Mouse (Mus musculus) hindbrain, embryonic 10.5 days (tissue): Measurements from ENCODE around the gene Hist1h4m. TPM values are rescaled to one million over a fixed set of nuclear protein-coding genes. Genes with fewer than 3 reads are reported as not detected.
"Not testable (repeated sequence)": the region's sequence is repeated elsewhere in the genome, so short reads cannot be mapped to it uniquely, and the experiment has no call there.

Source experiments
- DNase-seq: peaks from one replicate; pipeline ENCODE4 v3.0.0-alpha.2; 2017; ENCODE audit warnings: low spot score
- H3K27ac ChIP-seq: fragments of 300-500 bp; sonication (generic); 2 replicates; pipeline ENCODE4 v1.5.1; 2016; ENCODE audit warnings: mild to moderate bottlenecking, moderate library complexity
- H3K27me3 ChIP-seq: fragments of 300-500 bp; sonication (generic); 2 replicates; pipeline ENCODE4 v1.6.1; 2016; ENCODE audit warnings: mild to moderate bottlenecking; ENCODE audit not compliant: poor library complexity, insufficient read depth, severe bottlenecking
- H3K36me3 ChIP-seq: fragments of 300-500 bp; sonication (generic); 2 replicates; pipeline ENCODE4 v1.6.1; 2016; ENCODE audit warnings: mild to moderate bottlenecking, moderate library complexity
- H3K4me1 ChIP-seq: fragments of 300-500 bp; sonication (generic); replicated peaks from 2 replicates; pipeline ENCODE4 v1.6.1; 2016; ENCODE audit warnings: mild to moderate bottlenecking
- H3K4me3 ChIP-seq: fragments of 300-500 bp; sonication (generic); 2 replicates; pipeline ENCODE4 v1.5.1; 2016; ENCODE audit warnings: mild to moderate bottlenecking, moderate library complexity
- H3K9me3 ChIP-seq: fragments of 300-500 bp; sonication (generic); 2 replicates; pipeline ENCODE4 v1.6.1; 2016; ENCODE audit warnings: mild to moderate bottlenecking, moderate library complexity
- WGBS: fragments of 180-500 bp; shearing (Covaris S2); methylation state at CpG from one replicate; pipeline ENCODE4 v1.1.7; 2016; 5-methylcytosine and 5-hydroxymethylcytosine counted together
- polyA plus RNA-seq: library from polyadenylated mRNA; unstranded; fragments of >200 nt; fragmentation: Nextera tagmentation; extraction: Ambion mirVana; gene quantifications from 2 replicates; pipeline ENCODE4 v1.2.1, GENCODE M21; 2016

The Hist1h4m gene
- not detected in 2 replicates for polyA plus RNA-seq

DNA sequence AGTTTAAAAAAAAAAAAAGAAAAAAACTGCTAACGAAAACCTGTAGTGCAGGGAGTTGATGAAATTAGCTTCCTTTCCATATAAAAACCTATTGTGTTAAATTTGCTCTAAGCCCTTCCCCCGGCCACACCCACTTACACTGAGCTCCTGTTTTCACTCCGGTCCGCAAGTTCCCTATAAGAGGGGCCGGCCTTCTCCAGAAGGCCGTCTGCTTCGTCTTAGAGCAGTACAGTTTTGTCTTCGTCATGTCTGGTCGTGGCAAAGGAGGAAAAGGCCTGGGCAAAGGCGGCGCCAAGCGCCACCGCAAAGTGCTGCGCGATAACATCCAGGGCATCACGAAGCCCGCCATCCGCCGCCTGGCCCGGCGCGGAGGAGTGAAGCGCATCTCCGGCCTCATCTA lies at the start of gene Hist1h4m:
Gene Hist1h4m, plus strand, starts transcription at position 208 of the 400 bp plus-strand sequence.
- DNase-seq, H3K36me3 ChIP-seq, H3K4me1 ChIP-seq, H3K27me3 ChIP-seq, H3K9me3 ChIP-seq: not testable (repeated sequence)
- Histone ChIP-seq H3K4me3 (peak within 1 kb of the TSS; percentile 39), H3K27ac (peak within 1 kb of the TSS; percentile 69; the same call in 1 of the 2 replicates)
- no CpG with 5 or more reads among the region's 24 CpGs for WGBS

DNA sequence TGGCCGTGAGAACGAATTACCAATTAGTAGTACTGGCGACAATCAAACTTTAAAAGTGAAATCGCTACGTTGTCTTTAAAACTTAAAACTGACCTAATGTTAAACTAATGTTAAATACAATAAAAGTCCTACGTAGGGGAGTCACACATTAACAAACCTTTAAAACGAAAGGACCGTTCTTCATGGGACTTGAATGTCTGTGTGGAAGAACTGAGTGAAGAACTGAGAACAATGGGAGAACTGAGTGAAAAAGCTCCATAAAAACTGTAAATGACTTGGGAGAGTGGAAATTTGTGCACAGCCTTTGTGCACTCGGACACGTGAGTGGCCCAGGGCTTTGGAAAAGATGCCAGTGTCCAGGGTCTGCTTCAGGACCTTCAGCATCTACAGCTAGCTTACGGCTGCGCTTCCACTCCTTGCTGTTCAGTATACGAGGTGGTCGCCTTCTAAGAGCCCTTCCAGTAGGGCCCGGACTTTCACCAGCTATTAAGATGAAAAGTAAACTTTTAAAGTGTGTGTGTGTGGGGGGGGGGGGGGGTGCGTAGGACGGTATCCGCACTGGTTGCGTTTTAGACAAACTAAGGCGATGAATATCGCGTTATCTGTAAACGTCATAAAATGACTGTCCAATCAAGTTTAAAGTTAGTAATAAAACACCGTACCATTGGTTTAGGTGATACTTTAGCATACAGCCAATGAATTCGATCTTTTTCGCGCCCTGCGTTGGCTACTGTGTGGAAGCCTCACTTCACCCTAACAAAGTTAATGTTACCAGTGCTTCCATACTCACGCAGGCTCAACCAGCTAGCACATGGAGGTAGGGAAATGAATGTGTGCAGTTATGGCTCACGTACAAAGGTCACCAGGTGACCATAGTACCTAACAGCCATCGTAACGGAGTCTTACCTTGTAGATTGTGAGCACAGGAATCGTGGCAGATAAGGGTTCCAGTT lies 32.5 kb upstream of the Hist1h4m start:
- H3K27me3 ChIP-seq, result no peaks in the 10 kb centered on the region
- peak overlapping the region; percentile 97 for H3K27ac ChIP-seq
- DNase-seq, result peak; percentile 74
- H3K9me3 ChIP-seq, result no peaks in the 10 kb centered on the region
- 8% methylated on average over 33 of the region's 33 CpGs for WGBS
- H3K36me3 ChIP-seq, result no peaks in the 10 kb centered on the region
- peak overlapping the region; percentile 77 for H3K4me3 ChIP-seq
- peaks cover 44% of the 10 kb centered on the region for H3K4me1 ChIP-seq

DNA sequence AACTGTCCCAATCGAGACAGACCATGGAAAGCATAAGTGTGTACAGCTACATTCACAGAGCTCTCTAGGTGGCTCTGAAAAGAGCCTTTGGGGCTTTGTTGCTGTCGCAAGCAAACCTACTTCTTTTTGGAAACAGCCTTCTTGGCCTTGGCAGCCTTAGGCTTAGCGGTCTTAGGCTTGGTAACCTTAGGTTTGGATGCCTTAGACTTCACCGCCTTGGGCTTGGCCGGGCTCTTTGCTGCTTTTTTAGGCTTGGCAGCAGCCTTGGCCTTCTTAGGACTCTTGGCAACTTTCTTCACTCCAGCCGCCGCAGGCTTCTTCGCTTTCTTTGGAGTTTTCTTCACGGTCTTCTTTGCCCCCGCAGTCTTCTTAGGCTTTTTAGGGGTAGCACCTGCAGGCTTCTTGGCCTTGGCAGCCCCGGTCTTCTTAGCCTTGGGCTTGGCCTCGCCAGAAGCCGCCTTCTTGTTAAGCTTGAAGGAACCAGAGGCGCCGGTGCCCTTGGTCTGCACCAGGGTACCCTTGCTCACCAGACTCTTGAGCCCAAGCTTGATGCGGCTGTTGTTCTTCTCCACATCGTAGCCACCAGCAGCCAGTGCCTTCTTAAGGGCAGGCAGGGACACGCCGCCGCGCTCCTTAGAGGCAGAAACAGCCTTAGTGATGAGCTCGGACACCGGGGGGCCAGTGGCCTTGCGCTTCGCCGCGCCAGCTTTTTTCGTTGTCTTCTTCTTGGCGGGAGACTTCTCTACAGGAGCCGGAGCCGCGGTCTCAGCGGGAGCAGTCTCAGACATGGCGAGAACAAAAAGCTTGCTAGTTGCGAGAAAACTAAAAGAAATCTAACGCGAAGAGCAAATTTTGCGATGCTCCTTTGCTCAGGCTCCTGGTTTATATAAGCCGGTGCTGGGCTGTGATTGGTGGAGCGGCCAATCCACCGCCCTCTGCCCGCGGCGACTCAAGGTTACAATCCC lies 31.5 kb upstream of the Hist1h4m start, which contains the start of gene Hist1h1b:
Gene Hist1h1b, minus strand, starts transcription at position 859 of the 965 bp plus-strand sequence.
- H3K27me3 ChIP-seq, result no peaks in the 10 kb centered on the region
- DNase-seq, result peak; percentile 85
- no peaks in the 10 kb centered on the region for H3K9me3 ChIP-seq
- peak within 1 kb of the TSS; percentile 97 for H3K27ac ChIP-seq
- under 1% methylated on average over 44 of the region's 44 CpGs for WGBS
- no peaks in the 10 kb centered on the region for H3K36me3 ChIP-seq
- peaks cover 48% of the 10 kb centered on the region for H3K4me1 ChIP-seq
- peak within 1 kb of the TSS; percentile 77 for H3K4me3 ChIP-seq

DNA sequence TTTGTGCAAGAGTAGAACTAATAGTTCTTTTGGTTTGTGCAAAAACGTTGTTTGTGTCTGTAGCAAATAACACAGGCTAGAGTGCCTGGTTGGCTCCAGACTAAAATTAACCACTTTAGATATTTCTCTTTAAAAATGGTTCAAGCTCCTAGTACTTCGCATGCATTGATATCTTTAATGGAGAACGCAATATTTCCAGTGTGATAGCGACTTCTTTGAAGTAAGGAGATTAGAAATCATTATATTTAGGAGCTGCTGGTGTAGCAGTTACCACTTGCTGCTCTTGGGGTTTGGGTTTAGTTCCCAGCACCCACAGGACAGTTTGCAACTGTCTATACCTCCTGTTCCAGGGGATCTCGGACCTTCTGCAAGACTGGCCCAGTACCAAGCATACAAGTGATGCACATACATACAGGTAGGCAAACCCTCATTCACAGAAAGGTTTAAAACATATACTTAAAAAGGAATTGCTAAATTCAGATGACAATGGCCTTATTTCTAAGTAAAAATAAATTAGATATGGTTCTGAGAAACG lies 30.5 kb upstream of the Hist1h4m start:
- H3K36me3 ChIP-seq, result no peaks in the 10 kb centered on the region
- peak overlapping the region; percentile 97 for H3K27ac ChIP-seq
- WGBS, result 45% methylated on average over 6 of the region's 6 CpGs
- H3K27me3 ChIP-seq, result no peaks in the 10 kb centered on the region
- peak overlapping the region; percentile 77 for H3K4me3 ChIP-seq
- peaks cover 55% of the 10 kb centered on the region for H3K4me1 ChIP-seq
- DNase-seq, result no peak
- no peaks in the 10 kb centered on the region for H3K9me3 ChIP-seq

DNA sequence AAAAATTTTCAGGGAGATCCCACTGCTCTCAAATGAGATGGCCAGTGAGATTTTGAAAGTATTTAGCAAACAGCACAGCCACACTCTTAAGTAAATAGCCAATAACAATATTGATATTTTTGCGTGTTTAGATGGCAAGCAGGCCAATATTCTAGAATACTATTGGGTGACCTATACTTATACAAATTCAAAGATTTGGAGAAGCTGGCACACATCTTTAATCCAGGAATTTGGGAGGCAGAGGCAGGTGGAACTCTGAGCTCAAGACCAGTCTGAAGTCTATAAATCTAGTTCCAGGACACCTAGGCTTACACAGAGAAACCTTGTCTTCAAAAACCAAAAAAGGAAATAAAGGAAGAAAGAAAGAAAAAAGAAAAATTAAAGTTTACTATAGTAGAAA lies 29.9 kb upstream of the Hist1h4m start:
- Histone ChIP-seq H3K27ac (peak overlapping the region; percentile 97), H3K36me3 (no peaks in the 10 kb centered on the region), H3K9me3 (no peaks in the 10 kb centered on the region), H3K4me1 (peaks cover 61% of the 10 kb centered on the region), H3K27me3 (no peaks in the 10 kb centered on the region), H3K4me3 (peak overlapping the region; percentile 58; the same call in 1 of the 2 replicates)
- no peak for DNase-seq
- 81% methylated on average over 1 of the region's 1 CpGs for whole genome bisulfite sequencing

DNA sequence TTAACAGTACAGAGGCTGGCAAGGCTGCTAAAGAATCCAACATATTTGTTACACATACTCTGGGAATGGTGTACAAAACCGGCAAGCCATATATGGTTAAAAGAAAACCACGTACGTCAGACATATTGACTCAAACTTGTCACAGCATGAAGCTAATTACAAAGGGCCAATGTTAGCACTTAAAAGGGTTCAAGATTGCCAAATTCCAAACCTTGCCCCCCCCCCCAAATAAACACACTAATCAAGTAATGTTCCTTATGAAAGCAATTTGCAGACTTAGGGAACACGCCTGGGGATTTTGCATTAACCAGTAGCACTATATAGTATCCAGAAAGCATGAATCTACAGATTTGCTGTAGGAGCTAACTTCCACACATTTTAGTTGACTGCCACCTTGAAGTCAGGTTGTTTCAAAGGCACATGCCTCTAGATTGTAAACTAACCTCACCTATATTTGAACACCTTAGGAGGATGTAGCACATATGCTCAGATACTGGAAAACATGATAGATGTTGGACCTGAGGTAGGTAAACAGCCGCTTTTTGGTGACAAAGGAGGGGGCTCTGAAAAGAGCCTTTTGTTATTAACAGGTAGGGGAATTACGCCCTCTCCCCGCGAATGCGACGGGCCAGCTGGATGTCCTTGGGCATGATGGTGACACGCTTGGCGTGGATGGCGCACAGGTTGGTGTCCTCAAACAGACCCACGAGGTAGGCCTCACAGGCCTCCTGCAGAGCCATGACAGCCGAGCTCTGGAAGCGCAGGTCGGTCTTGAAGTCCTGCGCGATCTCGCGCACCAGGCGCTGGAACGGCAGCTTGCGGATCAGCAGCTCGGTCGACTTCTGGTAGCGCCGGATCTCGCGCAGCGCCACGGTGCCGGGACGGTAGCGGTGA lies 28.9 kb upstream of the Hist1h4m start:
- H3K4me3 ChIP-seq, result peak overlapping the region; percentile 58
- H3K4me1 ChIP-seq, result peaks cover 56% of the 10 kb centered on the region
- peak; percentile 57 for DNase-seq
- H3K36me3 ChIP-seq, H3K9me3 ChIP-seq, H3K27me3 ChIP-seq: not testable (repeated sequence)
- 1% methylated on average over 15 of the region's 35 CpGs for WGBS
- peak overlapping the region; percentile 97 for H3K27ac ChIP-seq

DNA sequence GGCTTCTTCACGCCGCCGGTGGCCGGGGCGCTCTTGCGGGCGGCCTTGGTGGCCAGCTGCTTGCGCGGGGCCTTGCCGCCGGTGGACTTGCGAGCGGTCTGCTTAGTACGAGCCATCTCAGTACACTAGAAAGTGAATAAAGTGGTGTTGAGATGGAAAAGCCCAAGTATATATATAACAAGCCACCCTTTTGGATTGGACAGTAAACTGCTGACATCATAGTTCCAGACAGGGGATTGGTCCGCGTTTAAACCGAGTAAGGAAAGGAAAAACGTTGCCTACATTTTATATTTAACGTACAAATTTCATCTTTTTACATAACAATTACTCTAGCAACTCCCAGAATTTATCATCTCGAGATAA lies 28.3 kb upstream of the Hist1h4m start, which contains the start of gene Hist1h3i:
Gene Hist1h3i, minus strand, starts transcription at position 116 of the 363 bp plus-strand sequence.
- Histone ChIP-seq H3K27me3 (no peaks in the 10 kb centered on the region), H3K9me3 (no peaks in the 10 kb centered on the region), H3K4me3 (peak within 1 kb of the TSS; percentile 58), H3K27ac (peak within 1 kb of the TSS; percentile 97), H3K36me3 (no peaks in the 10 kb centered on the region), H3K4me1 (peaks cover 58% of the 10 kb centered on the region)
- under 1% methylated on average over 17 of the region's 20 CpGs for WGBS
- DNase-seq, result peak; percentile 57

DNA sequence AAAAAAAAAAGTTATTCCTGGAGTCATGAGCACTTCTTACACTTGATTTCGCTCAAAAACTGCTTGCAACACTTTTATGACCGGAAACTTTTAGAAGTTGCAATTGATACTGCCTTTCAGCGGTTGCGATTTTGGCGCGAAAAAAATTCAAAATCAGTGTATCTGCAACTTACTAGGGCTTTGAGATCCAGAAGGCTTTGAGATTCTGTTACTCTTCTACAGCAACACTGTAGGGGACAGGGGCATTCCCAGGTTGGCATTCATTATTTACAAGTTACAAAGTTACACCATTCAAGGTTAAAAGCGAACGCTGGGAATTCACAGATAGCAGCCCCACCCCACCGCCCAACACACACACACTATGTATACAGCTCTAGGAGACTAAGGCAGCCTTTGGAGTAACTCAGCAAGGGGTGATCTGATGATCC lies 27.8 kb upstream of the Hist1h4m start:
- Histone ChIP-seq H3K4me3 (peak overlapping the region; percentile 58), H3K9me3 (no peaks in the 10 kb centered on the region), H3K36me3 (no peaks in the 10 kb centered on the region), H3K4me1 (peaks cover 59% of the 10 kb centered on the region), H3K27me3 (no peaks in the 10 kb centered on the region), H3K27ac (peak overlapping the region; percentile 95)
- DNase-seq, result peak; percentile 60
- 1% methylated on average over 9 of the region's 9 CpGs for WGBS

DNA sequence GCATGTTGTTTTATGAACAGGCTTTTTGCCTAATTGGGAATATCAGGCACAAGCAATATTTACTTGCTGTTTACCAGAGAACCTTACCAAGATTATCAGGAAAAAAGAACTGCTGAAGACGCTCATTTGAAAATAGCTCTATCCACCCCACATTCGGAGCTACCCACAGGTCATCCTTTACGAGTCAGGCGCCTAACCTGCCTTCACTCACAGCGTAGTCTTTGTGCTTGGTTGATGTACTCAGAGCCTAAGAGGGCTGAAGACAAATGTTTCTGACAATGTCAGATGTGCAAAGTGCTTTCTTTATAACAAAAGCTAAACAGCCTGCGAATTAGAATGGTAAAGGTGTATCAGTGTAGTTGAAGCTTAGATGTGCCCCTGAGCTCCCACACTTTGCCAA lies 27.2 kb upstream of the Hist1h4m start:
- no peaks in the 10 kb centered on the region for H3K36me3 ChIP-seq
- peak overlapping the region; percentile 95 for H3K27ac ChIP-seq
- H3K4me1 ChIP-seq, result peaks cover 65% of the 10 kb centered on the region
- DNase-seq, result no peak
- no peaks in the 10 kb centered on the region for H3K27me3 ChIP-seq
- no peaks in the 10 kb centered on the region for H3K9me3 ChIP-seq
- peak overlapping the region; percentile 58 for H3K4me3 ChIP-seq
- 22% methylated on average over 6 of the region's 6 CpGs for WGBS

DNA sequence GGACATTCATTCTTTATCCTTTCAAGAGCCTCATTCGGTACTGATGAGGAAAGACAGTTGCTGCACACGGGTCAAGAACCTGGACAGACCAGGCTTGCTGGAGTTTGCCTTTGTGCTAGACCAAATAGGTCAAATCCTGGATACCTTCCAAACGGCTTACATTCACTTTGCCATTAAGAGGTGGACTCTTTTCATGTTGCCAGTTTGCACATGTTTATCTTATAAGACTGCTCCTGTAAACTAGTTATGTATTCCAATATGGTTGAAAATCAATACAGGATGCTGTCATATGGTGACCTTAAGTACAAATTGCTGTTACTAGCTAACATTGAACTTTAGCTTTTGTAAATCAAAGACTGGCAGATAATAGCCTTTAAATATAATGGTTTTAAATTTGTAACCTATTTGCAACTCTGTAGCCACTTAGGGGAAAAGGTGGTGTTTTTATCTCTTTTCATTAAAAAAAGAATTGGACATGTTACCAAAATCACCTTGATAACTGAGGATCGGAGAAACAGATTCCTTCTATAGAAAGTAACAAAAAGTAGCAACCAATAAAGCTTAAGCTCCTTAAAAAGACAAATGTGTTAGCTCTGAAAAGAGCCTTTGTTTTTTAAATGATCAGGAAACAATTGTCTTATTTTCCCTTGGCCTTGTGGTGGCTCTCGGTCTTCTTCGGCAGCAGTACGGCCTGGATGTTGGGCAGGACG lies 25.2 kb upstream of the Hist1h4m start:
- Histone ChIP-seq H3K4me1 (peaks cover 57% of the 10 kb centered on the region), H3K27ac (peak overlapping the region; percentile 91), H3K27me3 (no peaks in the 10 kb centered on the region; the same call in 1 of the 2 replicates), H3K36me3 (no peaks in the 10 kb centered on the region), H3K9me3 (no peaks in the 10 kb centered on the region), H3K4me3 (peak overlapping the region; percentile 51)
- DNase-seq, result peak; percentile 29
- 6% methylated on average over 8 of the region's 8 CpGs for WGBS
